Mouse (Mus musculus) embryonic facial prominence, embryonic 10.5 days (tissue): ENCODE results near the gene Catip. TPM values are rescaled to one million over a fixed set of nuclear protein-coding genes. Genes with fewer than 3 reads are reported as not detected.
"Not testable (repeated sequence)": the region's sequence is repeated elsewhere in the genome, so short reads cannot be mapped to it uniquely, and the experiment has no call there.

Source experiments
- DNase-seq: peaks from one replicate; pipeline ENCODE4 v3.0.0-alpha.2; 2017; ENCODE audit warnings: low spot score
- H3K27ac ChIP-seq: fragments of 300-500 bp; sonication (generic); replicated peaks from 2 replicates; pipeline ENCODE4 v1.5.1; 2016; ENCODE audit warnings: mild to moderate bottlenecking
- H3K27me3 ChIP-seq: fragments of 300-500 bp; sonication (generic); replicated peaks from 2 replicates; pipeline ENCODE4 v1.6.1; 2016; ENCODE audit warnings: low read depth, mild to moderate bottlenecking; ENCODE audit not compliant: poor library complexity, severe bottlenecking
- H3K36me3 ChIP-seq: fragments of 300-500 bp; sonication (generic); replicated peaks from 2 replicates; pipeline ENCODE4 v1.6.1; 2016; ENCODE audit warnings: mild to moderate bottlenecking, moderate library complexity
- H3K4me1 ChIP-seq: fragments of 300-500 bp; sonication (generic); 2 replicates; pipeline ENCODE4 v1.6.1; 2016
- H3K4me3 ChIP-seq: fragments of 300-500 bp; sonication (generic); 2 replicates; pipeline ENCODE4 v1.5.1; 2016; ENCODE audit warnings: mild to moderate bottlenecking, moderate library complexity
- H3K9me3 ChIP-seq: fragments of 300-500 bp; sonication (generic); 2 replicates; pipeline ENCODE4 v1.6.1; 2016; ENCODE audit warnings: mild to moderate bottlenecking
- WGBS: fragments of 180-500 bp; shearing (Covaris S2); methylation state at CpG from one replicate; pipeline ENCODE4 v1.1.7; 2016; 5-methylcytosine and 5-hydroxymethylcytosine counted together
- polyA plus RNA-seq: library from polyadenylated mRNA; unstranded; fragments of >200 nt; fragmentation: Nextera tagmentation; extraction: Ambion mirVana; gene quantifications from 2 replicates; pipeline ENCODE4 v1.2.1, GENCODE M21; 2016

Catip gene
- polyA plus RNA-seq, 1 experiment from 2014 or later, result 0.22 TPM

- H3K36me3 ChIP-seq, result peaks cover 14% of the 10 kb centered on the region
- H3K27ac ChIP-seq, result 0 out of 2 replicates have a peak overlapping the region, but pooled peaks have one; percentile 20
- no peak for DNase-seq
- H3K9me3 ChIP-seq, result no peaks in the 10 kb centered on the region
- WGBS, result 35% methylated on average over 4 of the region's 4 CpGs
- peaks cover 59% of the 10 kb centered on the region for H3K4me1 ChIP-seq
- no peak overlapping the region for H3K4me3 ChIP-seq
- no peaks in the 10 kb centered on the region for H3K27me3 ChIP-seq
Observed at GRCm38 (mm10) chr1:74335033-74335432, 26.9 kb upstream of the Catip start.

- WGBS, result 80% methylated on average over 6 of the region's 6 CpGs
- Histone ChIP-seq H3K9me3 (no peaks in the 10 kb centered on the region), H3K27me3 (no peaks in the 10 kb centered on the region), H3K36me3 (peaks cover 20% of the 10 kb centered on the region), H3K4me3 (no peak overlapping the region), H3K27ac (no peak overlapping the region), H3K4me1 (peaks cover 56% of the 10 kb centered on the region)
- DNase-seq, result no peak
Observed at GRCm38 (mm10) chr1:74335436-74336170, 26.3 kb upstream of the Catip start.

- Histone ChIP-seq H3K4me1 (peaks cover 42% of the 10 kb centered on the region), H3K4me3 (no peak overlapping the region), H3K27ac (no peak overlapping the region), H3K36me3 (peaks cover 26% of the 10 kb centered on the region), H3K9me3 (no peaks in the 10 kb centered on the region), H3K27me3 (no peaks in the 10 kb centered on the region)
- DNase-seq, result no peak
- 85% methylated on average over 3 of the region's 3 CpGs for WGBS
Observed at GRCm38 (mm10) chr1:74337241-74337771, 24.6 kb upstream of the Catip start.

- Histone ChIP-seq H3K9me3 (no peaks in the 10 kb centered on the region), H3K27me3 (no peaks in the 10 kb centered on the region), H3K4me1 (peaks cover 43% of the 10 kb centered on the region), H3K27ac (0 out of 2 replicates have a peak overlapping the region, but pooled peaks have one; percentile 4), H3K36me3 (peaks cover 26% of the 10 kb centered on the region), H3K4me3 (no peak overlapping the region)
- 82% methylated on average over 5 of the region's 5 CpGs for WGBS
- no peak for DNase-seq
Observed at GRCm38 (mm10) chr1:74338013-74338412, 23.9 kb upstream of the Catip start.

- Histone ChIP-seq H3K9me3 (no peaks in the 10 kb centered on the region), H3K27ac (0 out of 2 replicates have a peak overlapping the region, but pooled peaks have one; percentile 4), H3K4me1 (peaks cover 40% of the 10 kb centered on the region), H3K4me3 (no peak overlapping the region), H3K27me3 (no peaks in the 10 kb centered on the region), H3K36me3 (peaks cover 26% of the 10 kb centered on the region)
- no peak for DNase-seq
- WGBS, result 77% methylated on average over 4 of the region's 4 CpGs
Observed at GRCm38 (mm10) chr1:74338626-74339025, 23.3 kb upstream of the Catip start.

GRCm38 (mm10) chr1:74339917-74340316 is 22.0 kb upstream of the Catip start:
- Histone ChIP-seq H3K27me3 (no peaks in the 10 kb centered on the region), H3K4me1 (peaks cover 29% of the 10 kb centered on the region), H3K36me3 (peaks cover 26% of the 10 kb centered on the region), H3K4me3 (no peak overlapping the region), H3K27ac (no peak overlapping the region), H3K9me3 (no peaks in the 10 kb centered on the region)
- WGBS, result 92% methylated on average over 9 of the region's 9 CpGs
- no peak for DNase-seq

GRCm38 (mm10) chr1:74340361-74340764 is 21.5 kb upstream of the Catip start:
- Histone ChIP-seq H3K27me3 (no peaks in the 10 kb centered on the region), H3K9me3 (no peaks in the 10 kb centered on the region), H3K27ac (no peak overlapping the region), H3K36me3 (peaks cover 26% of the 10 kb centered on the region), H3K4me3 (no peak overlapping the region), H3K4me1 (peaks cover 24% of the 10 kb centered on the region)
- 96% methylated on average over 6 of the region's 6 CpGs for WGBS
- no peak for DNase-seq

- H3K9me3 ChIP-seq, H3K27me3 ChIP-seq, DNase-seq, H3K4me3 ChIP-seq, H3K27ac ChIP-seq: not testable (repeated sequence)
- WGBS, result 93% methylated on average over 4 of the region's 4 CpGs
- Histone ChIP-seq H3K4me1 (peaks cover 22% of the 10 kb centered on the region), H3K36me3 (peaks cover 26% of the 10 kb centered on the region)
Observed at GRCm38 (mm10) chr1:74340992-74341391, 20.9 kb upstream of the Catip start.

GRCm38 (mm10) chr1:74341898-74342297 is 20.0 kb upstream of the Catip start:
- Histone ChIP-seq H3K36me3 (peaks cover 18% of the 10 kb centered on the region; the same call in 1 of the 2 replicates), H3K9me3 (no peaks in the 10 kb centered on the region), H3K27me3 (no peaks in the 10 kb centered on the region), H3K4me3 (no peak overlapping the region), H3K27ac (no peak overlapping the region), H3K4me1 (peaks cover 22% of the 10 kb centered on the region)
- WGBS, result 91% methylated on average over 7 of the region's 7 CpGs
- no peak for DNase-seq

- WGBS, result 89% methylated on average over 1 of the region's 1 CpGs
- Histone ChIP-seq H3K27ac (no peak overlapping the region), H3K36me3 (peaks cover 21% of the 10 kb centered on the region; the same call in 1 of the 2 replicates), H3K4me1 (peaks cover 18% of the 10 kb centered on the region), H3K27me3 (no peaks in the 10 kb centered on the region), H3K4me3 (no peak overlapping the region), H3K9me3 (no peaks in the 10 kb centered on the region)
- DNase-seq, result no peak
Observed at GRCm38 (mm10) chr1:74342308-74342707, 19.6 kb upstream of the Catip start.

GRCm38 (mm10) chr1:74343161-74343560 is 18.7 kb upstream of the Catip start:
- DNase-seq, result no peak
- 80% methylated on average over 5 of the region's 5 CpGs for WGBS
- peak overlapping the region; percentile 44; the same call in 1 of the 2 replicates for H3K27ac ChIP-seq
- H3K4me3 ChIP-seq, result no peak overlapping the region
- peaks cover 17% of the 10 kb centered on the region for H3K4me1 ChIP-seq
- H3K27me3 ChIP-seq, result no peaks in the 10 kb centered on the region
- H3K36me3 ChIP-seq, result peaks cover 27% of the 10 kb centered on the region
- no peaks in the 10 kb centered on the region for H3K9me3 ChIP-seq

- no peak for DNase-seq
- no peaks in the 10 kb centered on the region for H3K9me3 ChIP-seq
- peaks cover 39% of the 10 kb centered on the region for H3K36me3 ChIP-seq
- WGBS, result 82% methylated on average over 11 of the region's 11 CpGs
- no peak overlapping the region for H3K4me3 ChIP-seq
- no peak overlapping the region for H3K27ac ChIP-seq
- no peaks in the 10 kb centered on the region for H3K27me3 ChIP-seq
- H3K4me1 ChIP-seq, result peaks cover 11% of the 10 kb centered on the region
Observed at GRCm38 (mm10) chr1:74344163-74344916, 17.6 kb upstream of the Catip start.
